In the genomic region with DNA sequence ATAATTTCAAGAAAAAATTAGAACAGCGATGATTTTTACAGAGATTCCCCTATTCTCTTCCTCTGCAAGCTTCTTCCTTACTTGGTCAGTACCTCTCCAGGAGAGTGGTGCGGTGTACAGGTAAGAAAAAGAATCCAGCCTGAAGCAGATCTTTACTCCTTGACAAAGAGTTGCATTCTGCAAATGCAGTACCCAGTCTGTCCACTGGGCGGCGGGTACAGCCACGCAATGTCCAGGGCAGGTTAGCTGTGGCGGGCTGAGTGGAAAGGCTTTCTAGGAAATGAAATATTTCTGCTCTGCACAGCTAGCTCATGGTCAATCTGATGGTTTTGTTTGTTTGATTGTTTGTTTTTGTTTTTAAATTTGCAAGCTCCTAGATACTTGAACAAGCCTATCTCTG, we compare ENCODE assay signal across 8 mouse cellular contexts.
DNase-seq lines count a peak whose midpoint lies in the region; ATAC-seq lines count a peak whose summit lies in the region.

No protein-coding gene starts in this region.

- ATAC-seq in heart, embryonic 11.5 days (replicated peaks; ENCODE audit: insufficient number of reproducible peaks, low FRiP score, low TSS enrichment): no peak
- ATAC-seq in frontal cortex, adult (ENCODE audit: low TSS enrichment): peak; percentile 87
- 0 out of 2 replicates have a peak, but pooled peaks have one; percentile 52 for ATAC-seq in limb, embryonic 12.5 days (ENCODE audit: insufficient number of reproducible peaks, insufficient read depth, low FRiP score, low TSS enrichment, low read depth)
- ATAC-seq in neural tube, embryonic 11.5 days (ENCODE audit: insufficient read depth, low FRiP score, low TSS enrichment): no peak

- no peaks in the 10 kb centered on the region for H3K36me3 ChIP-seq in heart, embryonic 11.5 days (ENCODE audit: control insufficient read depth, insufficient read depth, low read length)
- no peaks in the 10 kb centered on the region for H3K36me3 ChIP-seq in limb, embryonic 12.5 days
- H3K36me3 ChIP-seq in neural tube, embryonic 11.5 days (ENCODE audit: control insufficient read depth, insufficient read depth, low read length): no peaks in the 10 kb centered on the region

- DNase-seq in heart, adult 18-20 months: peak; percentile 60 to 89
- DNase-seq in cerebellum, adult 18-20 months: peak; percentile 76 to 77
- peak; percentile 56 to 87 for DNase-seq in kidney, adult 8-10 months
- peak; percentile 80 for DNase-seq in neural tube, embryonic 11.5 days (ENCODE audit: low spot score)
- peak; percentile 94 for DNase-seq in testis, postnatal 10 days (ENCODE audit: low spot score)

- no peak overlapping the region for H3K9ac ChIP-seq in heart, embryonic 11.5 days (ENCODE audit: low read depth, low read length)
- H3K9ac ChIP-seq in limb, embryonic 12.5 days (replicated peaks): no peak overlapping the region
- H3K9ac ChIP-seq in neural tube, embryonic 11.5 days (ENCODE audit: low read length): no peak overlapping the region

- H3K4me3 ChIP-seq in heart, embryonic 11.5 days (ENCODE audit: low read depth, low read length): no peak overlapping the region
- H3K4me3 ChIP-seq in limb, embryonic 12.5 days (replicated peaks): no peak overlapping the region
- no peak overlapping the region for H3K4me3 ChIP-seq in neural tube, embryonic 11.5 days (ENCODE audit: low read depth, low read length)

- H3K4me2 ChIP-seq in heart, embryonic 11.5 days: no peak overlapping the region
- no peak overlapping the region for H3K4me2 ChIP-seq in limb, embryonic 12.5 days
- H3K4me2 ChIP-seq in neural tube, embryonic 11.5 days (ENCODE audit: low read depth): no peak overlapping the region

- no peaks in the 10 kb centered on the region for H3K27me3 ChIP-seq in heart, embryonic 11.5 days (ENCODE audit: control insufficient read depth, insufficient read depth, low read length)
- peaks cover 9% of the 10 kb centered on the region for H3K27me3 ChIP-seq in limb, embryonic 12.5 days
- no peaks in the 10 kb centered on the region for H3K27me3 ChIP-seq in neural tube, embryonic 11.5 days (ENCODE audit: control insufficient read depth, insufficient read depth, low read length)

- H3K9me3 ChIP-seq in heart, embryonic 11.5 days (replicated peaks; ENCODE audit: control insufficient read depth, low read length): no peaks in the 10 kb centered on the region
- no peaks in the 10 kb centered on the region for H3K9me3 ChIP-seq in limb, embryonic 12.5 days
- no peaks in the 10 kb centered on the region for H3K9me3 ChIP-seq in neural tube, embryonic 11.5 days (ENCODE audit: control insufficient read depth, low read length)

- H3K4me1 ChIP-seq in heart, embryonic 11.5 days (ENCODE audit: control insufficient read depth, insufficient read depth, low read length): peaks cover 8% of the 10 kb centered on the region
- H3K4me1 ChIP-seq in limb, embryonic 12.5 days (replicated peaks): peaks cover 7% of the 10 kb centered on the region; the same call in 1 of the 2 replicates
- H3K4me1 ChIP-seq in neural tube, embryonic 11.5 days (ENCODE audit: control insufficient read depth, insufficient read depth, low read length): no peaks in the 10 kb centered on the region

- no peak overlapping the region for H3K27ac ChIP-seq in heart, embryonic 11.5 days (ENCODE audit: low read depth, low read length)
- H3K27ac ChIP-seq in limb, embryonic 12.5 days: no peak overlapping the region
- H3K27ac ChIP-seq in neural tube, embryonic 11.5 days (ENCODE audit: low read depth, low read length): no peak overlapping the region

- WGBS in heart, embryonic 11.5 days (ENCODE audit: insufficient replicate concordance): 10% methylated on average over 6 of the region's 6 CpGs
- WGBS in limb, embryonic 12.5 days: 10% methylated on average over 6 of the region's 6 CpGs
- WGBS in neural tube, embryonic 11.5 days: 20% methylated on average over 6 of the region's 6 CpGs

Comparison
In these comparisons a context has a peak if more than half of its experiments do, and no peak if none do; other contexts are left out.
1. ATAC-seq: peak in frontal cortex, adult (single experiment) and limb, embryonic 12.5 days (single experiment); none in heart, embryonic 11.5 days (single experiment) and neural tube, embryonic 11.5 days (single experiment).
2. Peak in every context shown above with its lines, with median percentiles within 50 percentile points of each other: DNase-seq.